Mouse (Mus musculus) E14TG2a.4 (cell line): ENCODE measurements around the gene Gm10354.
"Not testable (repeated sequence)": the region's sequence is repeated elsewhere in the genome, so short reads cannot be mapped to it uniquely, and the experiment has no call there.

Experiments used
- CTCF ChIP-seq: conservative IDR thresholded peaks from 2 replicates; pipeline ENCODE4 v1.5.1; 2014; ENCODE audit warnings: low read length
- NANOG ChIP-seq: IDR thresholded peaks from 2 replicates; pipeline ENCODE4 v1.6.1; 2014; ENCODE audit warnings: borderline replicate concordance, low read length, mixed read lengths

GRCm38 (mm10) chr5:15005584-15005983, 26.8 kb upstream of the Gm10354 start:
- TF ChIP-seq CTCF, NANOG: not testable (repeated sequence)
